Mouse (Mus musculus) spleen, adult 2 months (tissue): ENCODE data around the gene Rev3l.

Experiments
- CTCF ChIP-seq: fragments of 200-500 bp; IDR thresholded peaks from 2 replicates; pipeline ENCODE4 v1.5.1; 2011; ENCODE audit warnings: mild to moderate bottlenecking, inconsistent platforms; ENCODE audit not compliant: insufficient read depth, insufficient read length, insufficient replicate concordance; ENCODE audit errors: extremely low read depth
- POLR2A ChIP-seq: fragments of 200-500 bp; IDR thresholded peaks from 2 replicates; pipeline ENCODE4 v1.6.1; 2011; ENCODE audit warnings: low read depth, low read length, inconsistent platforms

GRCm38 (mm10) chr10:39683481-39683880 lies 48.4 kb upstream of the Rev3l start:
- TF ChIP-seq CTCF (no peak), POLR2A (no peak)
